Mouse (Mus musculus) neural tube, embryonic 12.5 days (tissue): Measurements from ENCODE around the gene Psen2. TPM values are rescaled to one million over a fixed set of nuclear protein-coding genes. Genes with fewer than 3 reads are reported as not detected.

Experiments
- ATAC-seq: fragments of 200-750 bp; cut with Nextera tagmentation; 2 replicates; pipeline ENCODE4 v1.8.0; 2017; ENCODE audit warnings: low read depth, mild to moderate bottlenecking, moderate TSS enrichment, moderate library complexity; ENCODE audit not compliant: low FRiP score
- H3K27ac ChIP-seq: fragments of 300-500 bp; sonication (generic); 2 replicates; pipeline ENCODE4 v1.5.1; 2016
- H3K27me3 ChIP-seq: fragments of 300-500 bp; sonication (generic); replicated peaks from 2 replicates; pipeline ENCODE4 v1.6.1; 2016; ENCODE audit warnings: mild to moderate bottlenecking
- H3K36me3 ChIP-seq: fragments of 300-500 bp; sonication (generic); 2 replicates; pipeline ENCODE4 v1.6.1; 2016; ENCODE audit warnings: mild to moderate bottlenecking
- H3K4me1 ChIP-seq: fragments of 300-500 bp; sonication (generic); 2 replicates; pipeline ENCODE4 v1.6.1; 2016
- H3K4me2 ChIP-seq: fragments of 300-500 bp; sonication (generic); replicated peaks from 2 replicates; pipeline ENCODE4 v1.6.1; 2016; ENCODE audit warnings: mild to moderate bottlenecking
- H3K4me3 ChIP-seq: fragments of 300-500 bp; sonication (generic); 2 replicates; pipeline ENCODE4 v1.5.1; 2016
- H3K9ac ChIP-seq: fragments of 300-500 bp; sonication (generic); 2 replicates; pipeline ENCODE4 v1.6.1; 2016; ENCODE audit warnings: mild to moderate bottlenecking
- H3K9me3 ChIP-seq: fragments of 300-500 bp; sonication (generic); 2 replicates; pipeline ENCODE4 v1.6.1; 2016; ENCODE audit warnings: mild to moderate bottlenecking
- WGBS: fragments of 180-500 bp; shearing (Covaris S2); methylation state at CpG from one replicate; pipeline ENCODE4 v1.1.7; 2016; 5-methylcytosine and 5-hydroxymethylcytosine counted together
- polyA plus RNA-seq: library from polyadenylated mRNA; unstranded; fragments of >200 nt; fragmentation: Nextera tagmentation; extraction: Ambion mirVana; gene quantifications from 2 replicates; pipeline ENCODE4 v1.2.1, GENCODE M21; 2016

Psen2 gene
- polyA plus RNA-seq, 1 experiment from 2014 or later: 9.5 TPM

- Histone ChIP-seq H3K27me3 (peaks cover 4% of the 10 kb centered on the region; the same call in 1 of the 2 replicates), H3K4me3 (no peak overlapping the region), H3K9ac (no peak overlapping the region), H3K4me1 (no peaks in the 10 kb centered on the region), H3K36me3 (no peaks in the 10 kb centered on the region), H3K27ac (no peak overlapping the region), H3K9me3 (no peaks in the 10 kb centered on the region), H3K4me2 (no peak overlapping the region)
- peak; percentile 71 for ATAC-seq
- 18% methylated on average over 12 of the region's 12 CpGs for WGBS
These were observed 5.2 kb upstream of the Psen2 start for GRCm38 (mm10) chr1:180268249-180269031.

GRCm38 (mm10) chr1:180267151-180267550 lies 3.9 kb upstream of the Psen2 start:
- Histone ChIP-seq H3K36me3 (no peaks in the 10 kb centered on the region), H3K4me1 (no peaks in the 10 kb centered on the region), H3K4me2 (no peak overlapping the region), H3K27me3 (peaks cover 4% of the 10 kb centered on the region; the same call in 1 of the 2 replicates), H3K27ac (no peak overlapping the region), H3K9me3 (no peaks in the 10 kb centered on the region), H3K4me3 (no peak overlapping the region), H3K9ac (no peak overlapping the region)
- WGBS: 80% methylated on average over 10 of the region's 10 CpGs
- ATAC-seq: no peak

GRCm38 (mm10) chr1:180265399-180265798 lies 2.2 kb upstream of the Psen2 start:
- Histone ChIP-seq H3K27me3 (peaks cover 4% of the 10 kb centered on the region; the same call in 1 of the 2 replicates), H3K27ac (no peak overlapping the region), H3K4me2 (peak overlapping the region; percentile 33; the same call in 1 of the 2 replicates), H3K9ac (no peak overlapping the region), H3K4me1 (no peaks in the 10 kb centered on the region), H3K4me3 (no peak overlapping the region), H3K36me3 (no peaks in the 10 kb centered on the region), H3K9me3 (no peaks in the 10 kb centered on the region)
- WGBS: 19% methylated on average over 7 of the region's 7 CpGs
- no peak for ATAC-seq

GRCm38 (mm10) chr1:180264851-180265250 lies 1.6 kb upstream of the Psen2 start:
- 71% methylated on average over 10 of the region's 10 CpGs for WGBS
- peak overlapping the region; percentile 33; the same call in 1 of the 2 replicates for H3K4me2 ChIP-seq
- no peak overlapping the region for H3K9ac ChIP-seq
- H3K36me3 ChIP-seq: no peaks in the 10 kb centered on the region
- peaks cover 4% of the 10 kb centered on the region; the same call in 1 of the 2 replicates for H3K27me3 ChIP-seq
- no peak overlapping the region for H3K4me3 ChIP-seq
- H3K27ac ChIP-seq: no peak overlapping the region
- ATAC-seq: no peak
- H3K9me3 ChIP-seq: no peaks in the 10 kb centered on the region
- no peaks in the 10 kb centered on the region for H3K4me1 ChIP-seq

- H3K36me3 ChIP-seq: no peaks in the 10 kb centered on the region
- no peaks in the 10 kb centered on the region for H3K9me3 ChIP-seq
- peaks cover 4% of the 10 kb centered on the region; the same call in 1 of the 2 replicates for H3K27me3 ChIP-seq
- H3K4me3 ChIP-seq: no peak overlapping the region
- H3K4me2 ChIP-seq: no peak overlapping the region
- H3K4me1 ChIP-seq: no peaks in the 10 kb centered on the region
- 85% methylated on average over 6 of the region's 6 CpGs for WGBS
- no peak for ATAC-seq
- no peak overlapping the region for H3K27ac ChIP-seq
- no peak overlapping the region for H3K9ac ChIP-seq
These were observed 1.2 kb upstream of the Psen2 start for GRCm38 (mm10) chr1:180264389-180264788.

GRCm38 (mm10) chr1:180261857-180262570 lies 1.2 kb downstream of the Psen2 start:
- no peaks in the 10 kb centered on the region for H3K4me1 ChIP-seq
- H3K27me3 ChIP-seq: peaks cover under 1% of the 10 kb centered on the region; the same call in 1 of the 2 replicates
- H3K9ac ChIP-seq: no peak overlapping the region
- no peak overlapping the region for H3K4me3 ChIP-seq
- 76% methylated on average over 8 of the region's 8 CpGs for WGBS
- no peak overlapping the region for H3K27ac ChIP-seq
- H3K9me3 ChIP-seq: no peaks in the 10 kb centered on the region
- no peak overlapping the region for H3K4me2 ChIP-seq
- ATAC-seq: no peak
- H3K36me3 ChIP-seq: no peaks in the 10 kb centered on the region

- 80% methylated on average over 3 of the region's 3 CpGs for WGBS
- H3K4me1 ChIP-seq: no peaks in the 10 kb centered on the region
- ATAC-seq: no peak
- no peak overlapping the region for H3K4me2 ChIP-seq
- H3K9ac ChIP-seq: no peak overlapping the region
- no peaks in the 10 kb centered on the region for H3K36me3 ChIP-seq
- no peaks in the 10 kb centered on the region for H3K27me3 ChIP-seq
- no peak overlapping the region for H3K4me3 ChIP-seq
- no peaks in the 10 kb centered on the region for H3K9me3 ChIP-seq
- H3K27ac ChIP-seq: no peak overlapping the region
These were observed 1.8 kb downstream of the Psen2 start for GRCm38 (mm10) chr1:180261415-180261814.

GRCm38 (mm10) chr1:180260886-180261285 lies 2.4 kb downstream of the Psen2 start:
- WGBS: 87% methylated on average over 2 of the region's 2 CpGs
- ATAC-seq: no peak
- no peak overlapping the region for H3K4me3 ChIP-seq
- H3K27ac ChIP-seq: no peak overlapping the region
- no peaks in the 10 kb centered on the region for H3K27me3 ChIP-seq
- H3K4me1 ChIP-seq: no peaks in the 10 kb centered on the region
- no peaks in the 10 kb centered on the region for H3K9me3 ChIP-seq
- no peak overlapping the region for H3K9ac ChIP-seq
- H3K36me3 ChIP-seq: no peaks in the 10 kb centered on the region
- H3K4me2 ChIP-seq: no peak overlapping the region

- Histone ChIP-seq H3K36me3 (no peaks in the 10 kb centered on the region), H3K9me3 (no peaks in the 10 kb centered on the region), H3K4me3 (no peak overlapping the region), H3K4me1 (peaks cover 5% of the 10 kb centered on the region; the same call in 1 of the 2 replicates), H3K27ac (no peak overlapping the region), H3K9ac (no peak overlapping the region), H3K4me2 (no peak overlapping the region), H3K27me3 (peaks cover 5% of the 10 kb centered on the region; the same call in 1 of the 2 replicates)
- no peak for ATAC-seq
- WGBS: 81% methylated on average over 2 of the region's 2 CpGs
These were observed 3.5 kb downstream of the Psen2 start for GRCm38 (mm10) chr1:180259753-180260152.

GRCm38 (mm10) chr1:180257446-180257845 lies 5.8 kb downstream of the Psen2 start:
- no peak for ATAC-seq
- 84% methylated on average over 6 of the region's 6 CpGs for WGBS

GRCm38 (mm10) chr1:180256866-180257265 lies 6.4 kb downstream of the Psen2 start:
- Histone ChIP-seq H3K9me3 (no peaks in the 10 kb centered on the region), H3K4me3 (peak overlapping the region; percentile 75), H3K27ac (no peak overlapping the region; the same call in 1 of the 2 replicates), H3K27me3 (peaks cover 9% of the 10 kb centered on the region; the same call in 1 of the 2 replicates), H3K9ac (no peak overlapping the region), H3K36me3 (no peaks in the 10 kb centered on the region), H3K4me2 (peak overlapping the region; percentile 99), H3K4me1 (peaks cover 5% of the 10 kb centered on the region; the same call in 1 of the 2 replicates)
- ATAC-seq: no peak
- WGBS: 65% methylated on average over 4 of the region's 4 CpGs

More at GRCm38 (mm10) chr1:180257446-180257845, 5.8 kb downstream of the Psen2 start:
- H3K36me3 ChIP-seq: no peaks in the 10 kb centered on the region
- no peak overlapping the region for H3K4me3 ChIP-seq
- peaks cover 5% of the 10 kb centered on the region; the same call in 1 of the 2 replicates for H3K4me1 ChIP-seq
- H3K9me3 ChIP-seq: no peaks in the 10 kb centered on the region
- H3K27ac ChIP-seq: no peak overlapping the region
- H3K27me3 ChIP-seq: peaks cover 9% of the 10 kb centered on the region; the same call in 1 of the 2 replicates
- no peak overlapping the region for H3K4me2 ChIP-seq
- H3K9ac ChIP-seq: no peak overlapping the region

- WGBS: under 1% methylated on average over 39 of the region's 39 CpGs
- H3K9ac ChIP-seq: peak overlapping the region; percentile 81
- H3K4me1 ChIP-seq: peaks cover 5% of the 10 kb centered on the region; the same call in 1 of the 2 replicates
- H3K4me2 ChIP-seq: peak overlapping the region; percentile 99
- no peaks in the 10 kb centered on the region for H3K9me3 ChIP-seq
- peak overlapping the region; percentile 75 for H3K4me3 ChIP-seq
- peak; percentile 94 for ATAC-seq
- H3K27ac ChIP-seq: no peak overlapping the region; the same call in 1 of the 2 replicates
- H3K27me3 ChIP-seq: peaks cover 9% of the 10 kb centered on the region; the same call in 1 of the 2 replicates
- no peaks in the 10 kb centered on the region for H3K36me3 ChIP-seq
These were observed 7.0 kb downstream of the Psen2 start for GRCm38 (mm10) chr1:180256138-180256674.
